In the genomic region with DNA sequence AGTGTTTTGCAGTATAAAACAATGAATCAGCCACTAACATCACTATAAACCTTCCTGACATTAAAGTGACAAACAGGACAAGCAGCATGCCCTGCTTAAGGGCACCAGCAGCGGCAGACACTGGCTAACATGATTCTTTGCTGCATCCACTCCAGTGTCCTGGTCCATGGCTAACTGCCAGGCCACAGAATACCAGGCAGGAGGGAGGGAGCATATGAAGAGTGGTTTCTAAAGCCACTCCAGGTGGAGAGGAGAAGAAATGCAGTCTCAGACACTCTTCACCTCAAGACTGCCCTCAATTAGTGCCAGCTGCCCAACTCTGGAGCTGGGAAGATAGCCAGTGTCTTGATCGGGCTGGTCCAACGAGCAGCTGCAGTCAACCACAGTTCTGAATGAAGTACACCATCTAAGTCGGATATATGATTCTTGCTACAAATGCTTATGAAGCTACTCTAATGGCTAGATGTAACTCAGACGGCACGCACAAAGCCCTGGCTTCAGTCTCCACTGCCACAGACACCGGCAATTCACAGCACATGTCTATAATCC, we compare ENCODE assay signal across 28 mouse cellular contexts.
A peak's percentile ranks its signal among the peaks of the same experiment; 100 is the strongest.
DNase-seq lines count a peak whose midpoint lies in the region; TF ChIP-seq lines count a peak whose summit lies in the region.
"Had no signal": no experiment of that assay in that cellular context is flagged by ENCODE, and none has a peak within 500 bp of the region (broad histone marks: within the 10 kb centered on the region; RNA-seq: fewer than 3 reads in every experiment).

No protein-coding gene starts in this region.

- H3K79me2 ChIP-seq in myocyte (ENCODE audit: control insufficient read depth, insufficient read depth), result no peaks in the 10 kb centered on the region

- no peaks in the 10 kb centered on the region for H3K36me3 ChIP-seq in myocyte (ENCODE audit: control insufficient read depth, insufficient read depth)
- no peaks in the 10 kb centered on the region for H3K36me3 ChIP-seq in midbrain, embryonic 10.5 days
- H3K36me3 ChIP-seq: embryonic facial prominence, embryonic 13.5 days; heart, embryonic 15.5 days; limb, embryonic 12.5 days; liver, embryonic 15.5 days; lung, embryonic 15.5 days; neural tube, embryonic 13.5 days had no signal

- no peak overlapping the region for H3K4me3 ChIP-seq in myocyte
- no peak overlapping the region for H3K4me3 ChIP-seq in midbrain, embryonic 10.5 days
- H3K4me3 ChIP-seq: embryonic facial prominence, embryonic 13.5 days; erythroblast, embryonic 14.5 days; gastrocnemius, adult 2 months; heart, embryonic 15.5 days; limb, embryonic 12.5 days; liver, embryonic 15.5 days; lung, embryonic 15.5 days; neural tube, embryonic 13.5 days had no signal

- no peak overlapping the region for H3K27ac ChIP-seq in midbrain, embryonic 10.5 days (replicated peaks)
- H3K27ac ChIP-seq: embryonic facial prominence, embryonic 13.5 days; gastrocnemius, adult 2 months; heart, embryonic 15.5 days; limb, embryonic 12.5 days; liver, embryonic 15.5 days; lung, embryonic 15.5 days; neural tube, embryonic 13.5 days; stomach, postnatal 0 days had no signal

- peaks cover 12% of the 10 kb centered on the region; the same call in 1 of the 2 replicates for H3K4me1 ChIP-seq in midbrain, embryonic 10.5 days
- H3K4me1 ChIP-seq: heart, embryonic 15.5 days; limb, embryonic 12.5 days; liver, embryonic 15.5 days; lung, embryonic 15.5 days; neural tube, embryonic 13.5 days had no signal

- WGBS in midbrain, embryonic 10.5 days, result 92% methylated on average over 7 of the region's 7 CpGs

- H3ac ChIP-seq in myocyte (ENCODE audit: control insufficient read depth, insufficient read length), result no peak overlapping the region

- H3K9me3 ChIP-seq in midbrain, embryonic 10.5 days (replicated peaks), result no peaks in the 10 kb centered on the region
- H3K9me3 ChIP-seq: embryonic facial prominence, embryonic 13.5 days; heart, embryonic 15.5 days; limb, embryonic 12.5 days; liver, embryonic 15.5 days; lung, embryonic 15.5 days; neural tube, embryonic 13.5 days had no signal

- TF ChIP-seq POLR2A in myocyte (IDR thresholded peaks at IDR 0.05; ENCODE audit: insufficient read length, low read depth), result no peak

- H3K4me2 ChIP-seq in myocyte (ENCODE audit: low read depth), result no peak overlapping the region
- H3K4me2 ChIP-seq: embryonic facial prominence, embryonic 13.5 days; heart, embryonic 15.5 days; limb, embryonic 12.5 days; liver, embryonic 15.5 days; lung, embryonic 15.5 days; midbrain, embryonic 11.5 days; neural tube, embryonic 13.5 days had no signal

- DNase-seq in cerebellum, postnatal 14 days, result peak; percentile 24 to 51
- no peak for DNase-seq in cerebellum, postnatal 4 days (ENCODE audit: low spot score in 2 of 2)
- peak; percentile 57 for DNase-seq in left cerebral cortex, postnatal 4 days
- no peak for DNase-seq in left cerebral cortex, postnatal 14 days (ENCODE audit: low spot score in 2 of 2)
- peak; percentile 53 for DNase-seq in 3T3-L1 (ENCODE audit: low read depth, low spot score)
- DNase-seq in midbrain, embryonic 10.5 days (ENCODE audit: low spot score), result no peak
- DNase-seq: adrenal gland, postnatal 10 days; B cell, adult 2 months; cerebellum, adult 18-20 months; cerebellum, postnatal 36 days; embryo, embryonic 11 days; gastrocnemius, adult 2 months; kidney, adult 8-10 months; kidney, postnatal 10 days; layer of hippocampus, adult 9-11 months; right cerebral cortex, postnatal 4 days; thymus, adult 18-20 months; thymus, postnatal 25 days had no signal

- intact Hi-C loops in left cerebral cortex, postnatal 4 days (cut with DNase I), result no loop called here
- intact Hi-C loops in left cerebral cortex, postnatal 14 days (cut with DNase I), result no loop called here

- H3K27me3 ChIP-seq in myocyte (ENCODE audit: control insufficient read depth, insufficient read depth, insufficient read length), result no peaks in the 10 kb centered on the region
- H3K27me3 ChIP-seq in midbrain, embryonic 10.5 days (ENCODE audit: low read depth, poor library complexity, severe bottlenecking), result no peaks in the 10 kb centered on the region
- H3K27me3 ChIP-seq: embryonic facial prominence, embryonic 13.5 days; heart, embryonic 15.5 days; limb, embryonic 12.5 days; liver, embryonic 15.5 days; lung, embryonic 15.5 days; neural tube, embryonic 13.5 days had no signal

TF ChIP-seq in myocyte, 11 proteins besides CTCF, POLR2A, EP300 and RAD21:
- TF ChIP-seq MYOG (IDR thresholded peaks at IDR 0.05; ENCODE audit: control insufficient read depth in 1 of 3, insufficient read depth in 1 of 3, insufficient read length in 2 of 3, low read depth in 2 of 3) (peak in 1 of 3 experiments; percentile 51), MYOD1 (IDR thresholded peaks at IDR 0.05; ENCODE audit: control insufficient read depth in 1 of 3, insufficient read length in 2 of 3, low read depth in 2 of 3) (peak in 2 of 3 experiments; percentile 17 to 57), TCF12 (IDR thresholded peaks at IDR 0.05; ENCODE audit: insufficient read depth, poor library complexity, severe bottlenecking) (no peak)

Comparison
In these comparisons a context has a peak if more than half of its experiments do, and no peak if none do; other contexts are left out.
1. DNase-seq: peak in cerebellum, postnatal 14 days (2 of 2), left cerebral cortex, postnatal 4 days (single experiment) and 3T3-L1 (single experiment); none in cerebellum, postnatal 4 days (0 of 2), left cerebral cortex, postnatal 14 days (0 of 2) and midbrain, embryonic 10.5 days (single experiment).